Mouse (Mus musculus) embryo, embryonic 11.5 days (tissue): ENCODE results near the gene Fam241a.
A peak's percentile ranks its signal among the peaks of the same experiment; 100 is the strongest.

Experiments used
- DNase-seq: peaks from one replicate; pipeline ENCODE4 v3.0.0-alpha.2; 2012; ENCODE audit warnings: low read depth, low spot score

Gene Fam241a

DNA sequence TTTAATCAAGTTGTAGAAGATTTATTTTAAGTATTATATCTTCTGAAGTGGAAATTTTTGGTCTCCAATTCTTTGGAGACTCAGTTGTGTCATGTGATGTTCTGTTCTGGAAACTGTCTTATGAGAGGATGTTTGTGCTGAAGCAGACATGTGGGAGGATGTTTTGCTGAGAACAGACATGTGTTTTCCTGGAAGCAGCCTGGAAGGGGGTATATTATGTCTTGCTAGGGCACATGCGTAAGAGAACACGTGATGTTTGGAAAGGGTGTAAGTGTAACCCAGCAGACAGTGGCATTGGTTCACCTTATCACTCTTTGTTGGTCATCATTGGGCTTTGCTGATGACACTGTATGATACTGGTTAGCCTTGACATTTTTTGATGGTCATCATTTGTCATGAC lies 20.6 kb downstream of the Fam241a start:
- no peak for DNase-seq

DNA sequence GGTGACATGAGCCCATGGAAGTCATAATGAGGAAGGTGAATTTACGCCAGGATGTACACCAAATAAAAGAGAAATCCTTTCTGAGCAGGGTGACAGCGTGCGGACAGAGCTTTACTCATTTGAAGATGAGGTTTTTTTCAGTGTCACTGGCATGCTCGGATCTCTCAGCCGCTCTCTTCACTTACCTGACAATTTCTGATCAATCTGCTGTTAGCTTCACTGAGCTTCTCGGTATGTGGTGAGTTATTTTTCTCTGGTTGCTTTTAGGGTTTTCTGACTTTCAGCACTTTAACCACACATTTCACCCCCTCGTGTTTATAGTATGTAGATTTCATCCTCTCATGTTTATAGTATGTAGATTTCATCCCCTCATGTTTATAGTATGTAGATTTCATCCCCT lies 21.1 kb downstream of the Fam241a start:
- no peak for DNase-seq

DNA sequence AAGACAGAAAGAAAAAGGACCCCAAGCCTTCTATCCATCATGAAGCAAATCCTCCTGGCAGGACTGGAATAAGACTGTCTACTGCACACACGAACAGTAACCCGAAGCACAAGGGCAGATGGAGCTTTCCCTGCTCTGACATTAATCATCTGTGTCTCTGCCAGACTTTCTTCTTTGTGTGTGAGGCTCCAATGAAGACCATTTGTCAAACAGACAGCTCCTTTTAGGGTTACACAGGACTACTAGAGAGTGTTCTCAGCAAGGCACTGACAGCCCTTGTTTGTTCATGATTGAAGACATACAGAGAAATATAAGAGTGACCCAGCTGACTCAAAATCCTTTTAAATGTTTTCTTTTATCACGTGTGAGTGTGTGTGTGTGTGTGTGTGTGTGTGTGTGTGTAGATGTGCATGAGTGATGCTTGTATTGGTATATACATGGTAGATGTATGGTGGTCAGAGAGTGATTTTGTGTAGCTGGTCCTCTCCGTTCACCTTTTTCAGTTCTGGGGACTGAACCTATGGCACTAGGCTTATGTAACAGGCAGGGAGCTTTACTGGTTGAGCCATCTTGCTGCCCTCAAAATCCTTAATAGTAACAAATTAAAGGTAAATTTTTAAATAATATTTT lies 21.8 kb downstream of the Fam241a start:
- peak; percentile 59 for DNase-seq

DNA sequence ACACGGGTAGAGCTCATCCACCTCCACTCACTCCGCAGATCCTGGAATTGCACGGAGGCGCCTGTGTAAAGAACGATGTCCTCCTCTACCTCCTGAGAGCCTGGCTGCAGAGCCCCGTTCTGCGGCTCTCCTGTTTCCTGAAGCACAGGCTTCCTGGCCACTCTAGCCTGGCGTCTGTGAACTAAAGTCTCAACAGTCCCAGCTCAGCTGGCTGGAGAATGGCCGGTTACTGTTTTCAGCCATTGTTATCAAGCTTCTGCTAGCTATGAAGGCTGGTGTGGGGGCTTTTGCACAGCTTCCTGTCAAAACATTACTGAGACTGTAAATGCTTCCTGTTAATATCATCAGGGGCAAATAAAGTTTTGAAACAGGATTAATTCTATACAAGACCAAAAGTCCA lies 24.5 kb downstream of the Fam241a start:
- DNase-seq, result no peak

DNA sequence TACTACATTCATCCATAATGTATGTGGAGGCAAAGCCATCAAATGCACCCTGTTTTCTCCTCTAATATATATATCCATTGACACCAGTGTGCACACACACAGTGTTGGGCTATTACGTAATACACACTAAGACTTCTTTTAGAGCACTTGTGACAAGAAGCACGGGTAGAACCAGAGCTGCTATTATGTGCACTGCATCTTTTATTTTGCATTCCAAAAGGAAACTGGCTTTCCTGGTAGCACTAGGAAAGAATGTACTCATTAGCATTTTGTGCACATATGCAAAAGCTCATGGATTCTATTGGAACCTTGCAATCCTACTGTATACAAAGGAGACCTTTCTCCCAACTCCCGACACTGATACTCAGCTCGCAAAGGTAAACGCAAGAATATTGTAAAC lies 27.2 kb downstream of the Fam241a start:
- DNase-seq, result no peak

DNA sequence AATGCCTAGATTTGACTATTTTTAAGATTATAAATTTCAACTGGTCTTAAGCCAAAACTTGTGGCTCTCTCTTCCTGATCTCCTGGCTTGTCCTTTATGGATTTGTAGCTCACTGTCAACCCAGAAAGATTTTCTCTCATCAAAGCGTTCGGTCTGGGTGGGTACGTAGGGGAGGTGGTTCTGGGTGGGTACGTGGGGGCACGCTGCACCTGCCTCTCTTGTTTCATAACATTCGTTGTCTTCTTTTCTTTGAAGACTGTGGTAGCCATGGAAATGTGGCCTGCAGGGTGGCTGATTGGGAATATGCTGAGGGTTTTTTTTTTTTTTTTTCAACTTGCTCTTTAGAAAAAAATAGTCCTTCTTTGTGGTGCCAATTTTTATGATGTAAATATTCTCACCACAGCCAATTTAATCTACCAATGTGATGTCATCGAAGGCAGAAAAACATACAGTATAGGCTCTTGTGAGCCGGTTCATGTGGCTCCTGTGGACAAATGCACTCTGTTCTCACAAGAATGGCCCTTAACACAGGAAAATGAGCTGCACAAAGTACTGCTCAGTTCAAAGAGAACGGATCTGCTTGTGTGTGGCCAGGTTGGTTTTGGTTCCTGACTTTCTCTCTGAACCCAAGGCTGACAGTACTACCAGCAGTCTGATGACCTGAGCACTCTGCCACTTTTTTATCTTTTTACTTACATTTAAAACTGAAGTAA lies 27.9 kb downstream of the Fam241a start:
- DNase-seq, result no peak

DNA sequence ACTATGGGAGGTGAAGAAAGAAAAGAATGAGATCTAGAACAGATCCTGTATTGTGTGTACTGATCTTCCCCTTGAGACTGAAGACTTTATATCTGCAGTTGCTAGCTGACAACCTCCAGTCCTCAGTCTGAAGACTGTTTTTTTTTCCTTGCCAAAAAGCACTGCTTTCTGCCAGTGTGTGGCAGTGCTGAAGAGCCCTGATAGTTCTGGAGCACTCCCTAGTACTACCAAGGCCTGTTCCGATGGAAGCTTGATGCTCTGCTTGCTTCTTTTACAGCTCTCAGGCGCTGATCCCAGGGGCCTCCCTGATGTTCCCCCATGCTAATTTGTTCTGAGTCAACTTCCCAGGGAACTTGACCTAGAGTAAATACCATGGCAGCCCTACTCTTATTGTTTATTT lies 31.9 kb downstream of the Fam241a start:
- DNase-seq, result no peak

DNA sequence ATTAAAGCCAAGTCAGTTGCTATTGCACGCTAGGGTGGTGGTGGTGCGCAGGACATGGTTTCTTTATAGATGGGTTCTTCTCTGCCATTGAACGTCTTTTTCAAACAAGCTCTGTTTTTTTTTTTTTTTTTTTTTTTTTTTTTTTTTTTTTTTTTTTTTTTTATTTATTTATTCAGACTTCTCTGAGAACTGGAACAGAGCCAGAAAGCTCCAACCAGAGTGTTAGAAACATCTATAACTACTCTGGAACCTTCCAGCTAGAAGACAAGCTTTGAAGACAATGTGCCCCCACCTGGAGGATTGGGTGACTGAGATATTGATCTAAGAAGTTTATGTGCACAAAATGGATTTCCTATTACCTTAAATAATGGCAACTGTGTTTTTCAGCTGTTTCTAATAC lies 32.6 kb downstream of the Fam241a start:
- no peak for DNase-seq

DNA sequence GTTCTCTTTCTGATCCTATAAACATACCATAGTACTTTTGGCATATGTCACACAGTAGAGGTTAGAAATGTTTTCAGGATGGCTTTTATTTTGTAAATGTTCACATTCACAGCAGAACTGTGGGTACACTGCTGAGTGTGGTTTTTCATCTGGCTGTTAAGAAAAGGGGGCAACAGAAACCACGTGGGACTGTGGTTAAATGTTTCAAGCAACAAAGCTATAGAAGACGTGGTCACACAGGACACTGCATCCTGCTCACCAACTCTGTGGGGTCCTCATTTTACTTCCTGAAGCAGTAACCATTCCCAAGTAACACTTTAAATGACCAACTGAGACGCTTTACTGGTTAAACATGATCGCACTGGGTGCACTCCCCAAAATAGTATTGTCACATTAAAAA lies 33.6 kb downstream of the Fam241a start:
- no peak for DNase-seq

DNA sequence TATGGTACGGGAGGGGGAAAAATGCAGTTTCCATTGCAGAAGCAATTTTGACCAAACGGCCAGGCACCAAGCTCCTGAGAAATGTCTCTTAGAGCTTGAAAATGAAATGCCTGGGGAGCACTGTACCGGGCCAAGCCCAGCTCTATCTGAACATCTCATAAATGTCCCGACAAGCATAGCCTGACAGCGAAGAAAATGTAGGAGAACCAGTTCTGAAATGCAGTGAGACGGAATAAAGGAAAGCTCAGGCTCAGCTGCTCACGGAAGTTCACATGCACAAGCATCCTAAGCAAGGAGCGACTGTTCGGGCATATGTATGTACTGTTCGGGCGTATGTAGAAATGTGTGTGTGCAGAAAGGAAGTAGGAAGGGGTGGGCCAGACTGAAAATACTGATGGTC lies 34.8 kb downstream of the Fam241a start:
- DNase-seq, result no peak

DNA sequence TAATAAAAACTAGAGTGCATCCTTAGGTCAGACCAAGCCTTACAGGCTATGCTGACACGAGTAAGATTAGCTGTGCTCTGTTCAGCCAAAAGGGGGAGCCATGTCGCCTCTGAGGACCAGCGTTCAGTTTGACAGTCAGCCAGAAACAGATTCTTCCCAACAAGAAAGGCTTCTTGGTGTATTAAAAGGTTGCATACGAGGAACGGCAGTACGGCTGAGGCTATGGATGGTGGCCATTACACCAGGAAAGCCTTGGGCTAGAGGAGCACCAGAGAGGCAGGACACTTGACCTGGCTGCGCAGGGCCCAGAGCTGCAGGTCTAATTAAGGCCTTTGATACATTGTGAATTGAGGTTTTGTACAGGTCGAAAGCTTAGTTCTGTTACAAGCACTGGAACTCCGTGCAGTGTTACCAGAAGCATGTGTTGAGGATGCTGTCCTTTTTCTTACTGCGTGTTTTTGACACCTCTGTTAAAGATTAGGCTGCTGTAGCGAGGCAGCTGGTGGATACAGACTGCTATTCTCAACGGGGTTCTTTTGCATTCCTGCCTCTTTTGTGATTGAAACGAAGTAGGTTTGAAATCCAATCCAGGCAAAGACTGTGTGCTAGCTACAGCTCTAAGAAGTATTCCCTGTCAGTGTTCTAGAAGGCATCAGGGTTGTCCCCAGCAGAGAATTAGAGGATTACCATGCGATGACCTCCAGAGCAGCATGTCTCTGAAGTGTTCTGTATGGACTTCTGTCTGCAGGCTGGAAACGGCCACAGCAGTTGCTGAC lies 42.5 kb downstream of the Fam241a start:
- DNase-seq, result peak; percentile 52

DNA sequence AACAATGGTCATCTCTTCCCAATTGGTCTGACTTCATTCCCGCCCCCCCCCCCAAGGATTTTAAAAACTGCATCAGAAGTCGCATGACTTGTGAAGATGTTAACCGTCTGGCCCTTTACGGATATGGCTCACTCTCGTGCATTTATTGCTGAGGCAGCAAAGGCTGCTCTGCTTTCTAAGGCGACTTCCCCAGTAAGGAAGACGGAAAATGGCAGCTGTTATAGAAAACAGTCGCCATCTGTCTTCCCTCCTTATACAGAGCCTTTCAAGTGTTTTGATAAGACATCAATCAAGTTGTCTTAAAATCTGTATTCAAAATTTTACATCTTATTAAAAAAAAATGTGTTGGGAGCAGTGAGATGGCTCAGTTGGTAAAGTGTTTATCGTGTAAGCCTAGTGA lies 43.4 kb downstream of the Fam241a start:
- DNase-seq, result no peak

DNA sequence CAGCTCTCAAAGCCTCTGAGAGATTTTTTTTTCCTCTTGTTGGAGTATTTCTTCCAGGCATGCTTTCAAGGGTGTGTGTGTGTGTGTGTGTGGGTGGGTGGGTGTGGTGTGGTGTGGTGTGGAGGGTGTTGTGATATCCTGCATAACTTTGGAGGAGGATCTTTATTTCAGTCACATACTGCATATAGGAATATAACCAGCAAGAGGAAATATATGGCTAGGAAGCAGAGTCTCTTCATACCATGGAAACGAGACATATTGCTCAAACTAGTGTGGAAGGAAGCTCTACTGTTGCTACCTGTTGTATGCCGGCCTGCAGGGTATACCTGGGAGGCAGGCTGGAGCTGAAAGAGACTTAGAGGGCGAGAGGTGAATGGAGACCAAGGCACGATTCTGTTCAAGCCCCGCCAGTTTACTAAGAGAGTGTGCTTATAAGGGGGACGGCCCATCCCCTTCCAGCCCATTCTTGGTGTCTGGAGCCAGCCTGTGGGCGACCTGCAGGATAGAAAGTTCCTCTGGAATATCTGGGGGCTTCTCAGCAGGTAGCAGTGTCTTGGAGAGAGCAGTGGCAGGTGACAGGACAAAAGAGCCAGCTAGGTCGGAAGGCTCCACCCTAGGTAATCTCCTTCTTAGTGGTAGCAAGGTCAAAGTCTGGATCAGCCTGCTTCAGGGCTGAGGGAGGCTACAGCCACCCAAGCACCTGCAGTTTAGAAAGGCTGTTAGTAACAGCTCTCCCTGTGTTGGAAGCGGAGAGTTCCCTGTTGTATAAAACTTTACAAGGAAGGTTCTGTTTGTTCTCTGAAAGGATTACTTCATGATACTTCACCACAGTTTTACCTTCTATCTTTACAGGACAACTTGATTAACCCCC lies 45.1 kb downstream of the Fam241a start:
- no peak for DNase-seq

DNA sequence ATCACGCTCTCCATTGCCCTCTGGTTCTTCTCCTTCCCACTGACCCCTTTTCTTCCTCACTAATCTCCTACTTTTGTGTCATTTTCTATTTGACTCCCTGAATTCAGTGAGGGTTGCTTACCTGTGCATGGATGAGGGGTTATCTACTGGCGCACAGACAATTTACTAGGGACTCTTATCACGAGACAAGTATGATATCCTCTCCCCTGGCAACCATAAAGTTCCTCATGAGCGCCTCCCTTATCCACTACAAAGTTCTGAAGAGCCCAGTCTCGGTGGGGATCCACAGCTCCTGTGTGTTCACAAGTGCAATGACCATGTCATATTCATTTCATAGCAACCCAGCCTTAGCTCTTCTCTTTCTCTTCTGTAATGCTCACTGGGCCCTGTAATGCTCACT lies 46.2 kb downstream of the Fam241a start:
- no peak for DNase-seq

DNA sequence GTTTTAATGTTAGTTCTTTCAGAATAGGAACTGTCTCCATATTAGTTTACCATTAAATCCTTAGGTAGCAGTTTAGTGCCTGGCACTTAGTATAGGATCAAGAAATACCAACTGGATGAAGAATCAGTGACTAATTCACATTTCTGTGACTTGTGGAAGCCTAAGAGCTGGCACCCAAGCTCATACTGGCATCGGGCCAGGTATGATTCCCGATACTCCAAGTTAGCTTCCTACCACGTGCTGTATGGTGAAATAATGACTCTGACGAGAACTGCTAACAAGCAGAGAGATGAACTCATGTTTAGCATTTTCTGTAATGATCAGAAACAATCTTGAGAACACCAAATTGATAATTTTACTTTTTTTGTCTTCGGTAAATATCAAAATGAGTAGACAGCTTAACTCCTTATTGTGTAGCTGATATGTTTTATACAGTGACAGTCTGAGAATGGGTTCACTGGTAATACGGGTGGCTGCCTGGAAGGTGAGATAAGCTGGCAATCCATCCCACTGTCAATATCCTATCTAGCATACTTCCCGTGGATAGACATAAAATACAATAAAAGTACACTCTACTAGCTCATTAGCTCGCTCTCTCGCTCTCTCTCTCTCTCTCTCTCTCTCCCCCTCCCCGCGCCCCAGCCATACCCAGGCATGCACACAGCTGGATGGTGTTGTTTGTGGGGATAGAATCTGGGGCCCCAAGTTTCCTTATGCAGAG lies 47.9 kb downstream of the Fam241a start:
- DNase-seq, result no peak

DNA sequence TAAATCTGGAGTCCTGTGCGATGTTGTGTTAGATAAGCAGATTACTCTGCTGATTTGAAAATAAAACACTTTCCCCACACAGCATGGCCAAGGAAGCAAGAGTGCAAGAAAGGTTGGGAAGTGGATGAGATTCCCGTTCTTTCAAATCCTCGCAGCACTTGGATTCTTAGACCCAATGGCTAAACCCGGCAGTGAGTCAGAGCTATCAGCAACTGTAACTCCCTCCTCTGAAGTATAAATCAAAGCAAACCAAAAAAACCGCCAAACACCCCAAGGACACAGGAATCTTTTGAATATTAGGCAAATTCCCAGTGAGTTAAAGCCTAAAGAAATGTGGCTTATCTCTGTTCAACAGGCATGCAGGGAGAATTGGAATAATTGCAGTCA lies 52.2 kb downstream of the Fam241a start:
- DNase-seq, result no peak

DNA sequence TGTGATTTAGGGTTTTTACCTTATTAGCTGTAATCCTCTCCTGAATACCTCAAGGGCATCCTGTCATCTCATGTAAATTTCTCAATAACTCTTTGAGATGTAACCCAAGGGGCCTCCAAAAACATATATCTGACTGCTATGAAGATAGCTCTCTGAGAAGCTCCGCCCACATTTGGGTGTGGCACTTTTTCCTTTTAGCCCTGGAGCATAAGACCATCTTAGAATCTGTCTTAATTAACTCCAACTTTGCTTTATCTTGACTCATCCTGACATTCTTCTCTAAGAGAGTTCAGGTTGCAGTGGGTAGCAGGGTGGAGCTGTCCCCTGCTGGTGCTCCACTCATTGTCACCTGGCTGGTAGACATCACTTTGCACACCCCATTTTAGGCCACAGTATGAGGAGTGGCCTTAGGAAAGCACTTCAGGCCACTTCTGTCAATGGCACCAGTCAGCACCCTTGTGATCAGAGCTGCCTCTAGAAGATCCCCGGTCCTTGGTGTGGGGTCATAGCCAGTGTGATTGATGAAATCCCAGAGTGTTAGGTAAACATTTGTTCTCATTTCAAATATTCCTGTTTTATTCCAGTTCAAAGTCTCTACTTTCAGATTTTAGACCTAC lies 52.7 kb downstream of the Fam241a start:
- no peak for DNase-seq

DNA sequence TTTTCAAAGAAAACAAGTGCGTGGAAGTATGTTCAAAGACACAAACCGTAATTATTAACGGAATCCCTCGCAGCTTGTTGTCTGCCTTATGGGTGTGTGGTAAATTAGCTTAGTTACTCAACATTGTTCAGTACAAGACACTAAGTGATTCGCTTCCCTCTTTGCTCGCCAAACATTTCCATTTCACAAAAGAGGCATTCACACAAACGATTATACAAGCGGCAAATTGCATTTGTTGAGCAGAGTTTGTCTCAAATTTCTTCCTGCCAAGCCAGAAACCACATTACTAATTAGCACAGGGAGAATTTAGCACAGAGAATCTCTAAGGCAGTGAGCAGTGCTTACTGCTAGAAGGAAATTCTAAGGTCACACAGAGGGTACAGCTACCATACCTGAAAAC lies 54.2 kb downstream of the Fam241a start:
- DNase-seq, result no peak

DNA sequence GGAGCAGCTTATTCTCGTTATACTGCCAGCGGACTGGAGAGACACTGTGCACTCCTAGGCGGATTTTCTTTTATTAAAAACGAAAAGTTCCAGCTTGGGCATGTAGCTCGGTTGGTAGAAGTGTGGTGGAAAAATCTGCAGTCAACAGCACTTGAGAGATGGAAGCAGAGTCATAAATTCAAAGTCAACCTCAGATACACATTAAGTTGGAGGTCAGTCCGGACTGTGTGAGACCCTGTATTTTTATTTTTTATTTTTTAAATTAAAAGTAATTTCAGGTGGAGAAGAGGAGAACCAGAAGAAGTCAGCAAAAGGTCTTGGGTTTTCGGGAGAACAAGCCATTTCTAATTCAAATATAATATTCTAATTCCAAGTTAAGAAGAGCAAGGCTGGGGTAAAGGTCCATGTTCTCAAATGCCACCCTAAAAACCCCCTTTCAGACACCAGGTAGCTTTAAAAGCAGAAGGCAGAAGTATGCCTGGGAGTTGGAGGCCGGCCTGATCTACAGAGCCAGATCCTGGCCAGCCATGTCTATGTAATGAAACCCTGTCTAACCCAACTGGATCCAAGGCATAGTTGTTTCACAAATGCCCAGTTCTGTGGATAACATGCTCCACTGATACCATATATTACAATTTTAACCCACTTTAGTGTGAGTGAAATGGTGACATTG lies 58.0 kb downstream of the Fam241a start:
- no peak for DNase-seq

DNA sequence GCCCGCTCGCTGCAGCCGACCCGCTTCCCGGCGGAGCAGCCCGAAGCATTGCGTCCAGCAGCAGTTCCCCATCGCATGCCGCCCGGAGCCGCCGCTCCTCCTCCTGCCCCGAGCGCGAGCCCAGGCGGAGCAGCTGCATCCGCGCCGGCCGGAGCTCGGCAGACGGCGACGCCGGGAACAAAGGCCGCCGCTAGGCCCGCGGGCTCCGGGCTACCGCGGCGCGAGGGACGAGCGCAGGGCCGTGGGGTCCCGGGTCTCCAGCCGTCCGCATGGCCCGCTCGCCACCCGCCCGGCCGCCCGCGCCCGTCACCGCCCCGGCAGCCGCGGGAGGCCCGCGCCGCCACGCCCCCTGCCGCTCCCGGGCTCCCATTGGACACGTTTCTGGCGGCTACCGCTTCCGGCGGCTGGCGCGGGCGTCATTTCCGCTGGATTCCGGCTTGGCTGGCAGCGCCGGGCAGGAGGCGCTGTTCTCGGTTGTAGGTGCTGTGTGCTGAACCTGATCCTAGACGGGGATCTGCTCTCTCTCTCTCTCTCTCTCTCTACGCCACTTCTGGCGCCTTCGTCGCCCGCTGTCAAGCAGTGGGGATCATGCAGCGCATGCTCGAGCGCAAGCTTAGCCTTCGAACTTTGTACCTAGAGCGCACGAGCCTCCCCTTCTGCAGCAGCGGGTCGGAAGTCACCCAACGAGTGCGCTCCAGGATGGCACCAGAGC lies 58.8 kb downstream of the Fam241a start, which contains the start of gene Ap1ar:
Gene Ap1ar (minus strand): TSS at position 370 of the 712 bp plus-strand sequence.
- DNase-seq, result peak; percentile 89
